Mouse (Mus musculus) hindbrain, embryonic 13.5 days (tissue): ENCODE results near the gene Bmt2. TPM values are rescaled to one million over a fixed set of nuclear protein-coding genes. Genes with fewer than 3 reads are reported as not detected.

ENCODE experiments used
- ATAC-seq: fragments of 200-750 bp; cut with Nextera tagmentation; 2 replicates; pipeline ENCODE4 v1.8.0; 2017; ENCODE audit warnings: moderate TSS enrichment; ENCODE audit not compliant: low FRiP score
- H3K27ac ChIP-seq: fragments of 300-500 bp; sonication (generic); 2 replicates; pipeline ENCODE4 v1.5.1; 2015; ENCODE audit warnings: inconsistent platforms, mild to moderate bottlenecking, moderate library complexity
- H3K27me3 ChIP-seq: fragments of 300-500 bp; sonication (generic); 2 replicates; pipeline ENCODE4 v1.6.1; 2015; ENCODE audit warnings: mild to moderate bottlenecking, inconsistent platforms
- H3K36me3 ChIP-seq: fragments of 300-500 bp; sonication (generic); 2 replicates; pipeline ENCODE4 v1.6.1; 2015; ENCODE audit warnings: mild to moderate bottlenecking, inconsistent platforms
- H3K4me1 ChIP-seq: fragments of 300-500 bp; sonication (generic); replicated peaks from 2 replicates; pipeline ENCODE4 v1.6.1; 2015; ENCODE audit warnings: inconsistent platforms
- H3K4me2 ChIP-seq: fragments of 300-500 bp; sonication (generic); 2 replicates; pipeline ENCODE4 v1.6.1; 2015; ENCODE audit warnings: inconsistent platforms, mild to moderate bottlenecking, moderate library complexity
- H3K4me3 ChIP-seq: fragments of 300-500 bp; sonication (generic); 2 replicates; pipeline ENCODE4 v1.5.1; 2015; ENCODE audit warnings: mild to moderate bottlenecking, inconsistent platforms
- H3K9ac ChIP-seq: fragments of 300-500 bp; sonication (generic); 2 replicates; pipeline ENCODE4 v1.6.1; 2015; ENCODE audit warnings: mild to moderate bottlenecking, inconsistent platforms
- H3K9me3 ChIP-seq: fragments of 300-500 bp; sonication (generic); 2 replicates; pipeline ENCODE4 v1.6.1; 2016; ENCODE audit warnings: inconsistent platforms
- whole genome bisulfite sequencing: fragments of 180-500 bp; shearing (Covaris S2); methylation state at CpG from one replicate; pipeline ENCODE4 v1.1.7; 2015; 5-methylcytosine and 5-hydroxymethylcytosine counted together
- polyA plus RNA-seq: library from polyadenylated mRNA; unstranded; fragments of >200 nt; fragmentation: Nextera tagmentation; extraction: Ambion mirVana; gene quantifications from 2 replicates; pipeline ENCODE4 v1.2.1, GENCODE M21; 2015

The Bmt2 gene
- polyA plus RNA-seq, 1 experiment from 2014 or later, result 22.0 TPM

GRCm38 (mm10) chr6:13674600-13675305 lies 3.0 kb downstream of the Bmt2 start:
- WGBS, result 76% methylated on average over 5 of the region's 5 CpGs
- Histone ChIP-seq H3K36me3 (no peaks in the 10 kb centered on the region), H3K9ac (no peak overlapping the region), H3K4me2 (peak overlapping the region; percentile 21), H3K27ac (no peak overlapping the region), H3K4me1 (peaks cover 11% of the 10 kb centered on the region), H3K9me3 (no peaks in the 10 kb centered on the region), H3K4me3 (no peak overlapping the region), H3K27me3 (no peaks in the 10 kb centered on the region)
- ATAC-seq, result no peak

GRCm38 (mm10) chr6:13665646-13666045 lies 12.1 kb downstream of the Bmt2 start:
- no peaks in the 10 kb centered on the region for H3K9me3 ChIP-seq
- H3K27ac ChIP-seq, result no peak overlapping the region
- H3K4me1 ChIP-seq, result no peaks in the 10 kb centered on the region
- no peak overlapping the region for H3K4me2 ChIP-seq
- no peak overlapping the region for H3K4me3 ChIP-seq
- H3K27me3 ChIP-seq, result no peaks in the 10 kb centered on the region
- WGBS, result 87% methylated on average over 7 of the region's 7 CpGs
- no peak overlapping the region for H3K9ac ChIP-seq
- ATAC-seq, result no peak
- H3K36me3 ChIP-seq, result peaks cover 18% of the 10 kb centered on the region

GRCm38 (mm10) chr6:13658016-13658415 lies 19.8 kb downstream of the Bmt2 start:
- 53% methylated on average over 2 of the region's 2 CpGs for WGBS
- Histone ChIP-seq H3K27me3 (no peaks in the 10 kb centered on the region), H3K4me2 (no peak overlapping the region), H3K9me3 (no peaks in the 10 kb centered on the region), H3K36me3 (peaks cover 20% of the 10 kb centered on the region), H3K27ac (no peak overlapping the region), H3K4me1 (no peaks in the 10 kb centered on the region), H3K9ac (no peak overlapping the region), H3K4me3 (no peak overlapping the region)
- no peak for ATAC-seq

GRCm38 (mm10) chr6:13654081-13654480 lies 23.7 kb downstream of the Bmt2 start:
- Histone ChIP-seq H3K9me3 (no peaks in the 10 kb centered on the region), H3K27me3 (no peaks in the 10 kb centered on the region), H3K36me3 (peaks cover 19% of the 10 kb centered on the region), H3K9ac (no peak overlapping the region), H3K4me1 (no peaks in the 10 kb centered on the region), H3K4me2 (no peak overlapping the region), H3K27ac (no peak overlapping the region), H3K4me3 (no peak overlapping the region)
- no peak for ATAC-seq

- Histone ChIP-seq H3K4me2 (no peak overlapping the region), H3K27me3 (no peaks in the 10 kb centered on the region), H3K36me3 (peaks cover 27% of the 10 kb centered on the region), H3K9ac (no peak overlapping the region), H3K4me3 (no peak overlapping the region), H3K4me1 (no peaks in the 10 kb centered on the region), H3K27ac (no peak overlapping the region), H3K9me3 (peaks cover 9% of the 10 kb centered on the region; the same call in 1 of the 2 replicates)
- ATAC-seq, result no peak
- WGBS, result 97% methylated on average over 3 of the region's 3 CpGs
Observed at GRCm38 (mm10) chr6:13652284-13652683, 25.5 kb downstream of the Bmt2 start.

- H3K36me3 ChIP-seq, result peaks cover 27% of the 10 kb centered on the region
- no peaks in the 10 kb centered on the region for H3K4me1 ChIP-seq
- no peak overlapping the region for H3K27ac ChIP-seq
- no peak overlapping the region for H3K9ac ChIP-seq
- H3K27me3 ChIP-seq, result no peaks in the 10 kb centered on the region
- no peak overlapping the region for H3K4me2 ChIP-seq
- no peak for ATAC-seq
- no peak overlapping the region for H3K4me3 ChIP-seq
- WGBS, result 100% methylated on average over 3 of the region's 3 CpGs
- H3K9me3 ChIP-seq, result peaks cover 9% of the 10 kb centered on the region; the same call in 1 of the 2 replicates
Observed at GRCm38 (mm10) chr6:13650854-13651253, 26.9 kb downstream of the Bmt2 start.

- Histone ChIP-seq H3K27me3 (no peaks in the 10 kb centered on the region), H3K4me2 (no peak overlapping the region), H3K36me3 (peaks cover 31% of the 10 kb centered on the region), H3K9me3 (peaks cover 15% of the 10 kb centered on the region), H3K4me3 (no peak overlapping the region), H3K27ac (no peak overlapping the region), H3K4me1 (no peaks in the 10 kb centered on the region), H3K9ac (no peak overlapping the region)
- no peak for ATAC-seq
Observed at GRCm38 (mm10) chr6:13648305-13648704, 29.5 kb downstream of the Bmt2 start.

- H3K27ac ChIP-seq, result no peak overlapping the region
- no peak overlapping the region for H3K4me2 ChIP-seq
- H3K4me3 ChIP-seq, result no peak overlapping the region
- no peaks in the 10 kb centered on the region for H3K4me1 ChIP-seq
- no peak for ATAC-seq
- no peaks in the 10 kb centered on the region for H3K9me3 ChIP-seq
- H3K36me3 ChIP-seq, result peaks cover 14% of the 10 kb centered on the region
- no peaks in the 10 kb centered on the region for H3K27me3 ChIP-seq
- H3K9ac ChIP-seq, result no peak overlapping the region
- WGBS, result 82% methylated on average over 3 of the region's 3 CpGs
Observed at GRCm38 (mm10) chr6:13636582-13636989, 41.2 kb downstream of the Bmt2 start.

GRCm38 (mm10) chr6:13632571-13632970 lies 45.2 kb downstream of the Bmt2 start:
- no peaks in the 10 kb centered on the region for H3K4me1 ChIP-seq
- no peaks in the 10 kb centered on the region for H3K9me3 ChIP-seq
- peaks cover 9% of the 10 kb centered on the region for H3K36me3 ChIP-seq
- ATAC-seq, result no peak
- no peak overlapping the region for H3K27ac ChIP-seq
- no peak overlapping the region for H3K4me3 ChIP-seq
- WGBS, result 96% methylated on average over 1 of the region's 1 CpGs
- no peak overlapping the region for H3K4me2 ChIP-seq
- no peak overlapping the region for H3K9ac ChIP-seq
- H3K27me3 ChIP-seq, result no peaks in the 10 kb centered on the region

- H3K36me3 ChIP-seq, result peaks cover 9% of the 10 kb centered on the region
- H3K9me3 ChIP-seq, result no peaks in the 10 kb centered on the region
- H3K27ac ChIP-seq, result no peak overlapping the region
- H3K4me3 ChIP-seq, result no peak overlapping the region
- no peak overlapping the region for H3K9ac ChIP-seq
- no peaks in the 10 kb centered on the region for H3K4me1 ChIP-seq
- H3K27me3 ChIP-seq, result no peaks in the 10 kb centered on the region
- WGBS, result 82% methylated on average over 2 of the region's 2 CpGs
- H3K4me2 ChIP-seq, result no peak overlapping the region
- ATAC-seq, result no peak
Observed at GRCm38 (mm10) chr6:13630607-13631006, 47.2 kb downstream of the Bmt2 start.

GRCm38 (mm10) chr6:13619618-13620017 lies 58.1 kb downstream of the Bmt2 start:
- Histone ChIP-seq H3K9me3 (no peaks in the 10 kb centered on the region), H3K27ac (no peak overlapping the region), H3K4me3 (no peak overlapping the region), H3K4me2 (no peak overlapping the region), H3K36me3 (peaks cover 8% of the 10 kb centered on the region), H3K9ac (no peak overlapping the region), H3K4me1 (no peaks in the 10 kb centered on the region), H3K27me3 (no peaks in the 10 kb centered on the region)
- ATAC-seq, result no peak
- WGBS, result 88% methylated on average over 2 of the region's 2 CpGs

- H3K36me3 ChIP-seq, result peaks cover 5% of the 10 kb centered on the region
- H3K4me1 ChIP-seq, result no peaks in the 10 kb centered on the region
- H3K4me2 ChIP-seq, result no peak overlapping the region
- no peak for ATAC-seq
- no peaks in the 10 kb centered on the region for H3K27me3 ChIP-seq
- H3K27ac ChIP-seq, result no peak overlapping the region
- WGBS, result 92% methylated on average over 3 of the region's 3 CpGs
- no peaks in the 10 kb centered on the region for H3K9me3 ChIP-seq
- no peak overlapping the region for H3K4me3 ChIP-seq
- H3K9ac ChIP-seq, result no peak overlapping the region
Observed at GRCm38 (mm10) chr6:13617110-13617509, 60.7 kb downstream of the Bmt2 start.

GRCm38 (mm10) chr6:13614568-13614967 lies 63.2 kb downstream of the Bmt2 start:
- 93% methylated on average over 3 of the region's 3 CpGs for WGBS
- Histone ChIP-seq H3K27me3 (no peaks in the 10 kb centered on the region), H3K36me3 (no peaks in the 10 kb centered on the region), H3K4me2 (no peak overlapping the region), H3K4me3 (no peak overlapping the region), H3K27ac (no peak overlapping the region), H3K4me1 (no peaks in the 10 kb centered on the region), H3K9me3 (no peaks in the 10 kb centered on the region), H3K9ac (no peak overlapping the region)
- no peak for ATAC-seq
